Mouse (Mus musculus) CH12.LX (cell line): Measurements from ENCODE around the gene Khnyn. TPM values are rescaled to one million over a fixed set of nuclear protein-coding genes. Genes with fewer than 3 reads are reported as not detected.

Experiments
- DNase-seq: peaks from one replicate; pipeline ENCODE4 v3.0.0-alpha.2; 2013; ENCODE audit errors: extremely low read depth
- H3K27ac ChIP-seq: 2 replicates; pipeline ENCODE4 v1.5.1; 2012; ENCODE audit warnings: low read depth, mild to moderate bottlenecking, control low read depth, moderate library complexity; ENCODE audit not compliant: insufficient read depth
- H3K27me3 ChIP-seq: replicated peaks from 2 replicates; pipeline ENCODE3; 2012; ENCODE audit warnings: inconsistent platforms
- H3K36me3 ChIP-seq, 2 experiments: replicated peaks in 1 of 2; 2 replicates each; pipeline versions ENCODE3 to v1.6.1; 2012; ENCODE audit warnings: inconsistent platforms in 1 of 2, low read length in 1 of 2, mild to moderate bottlenecking in 1 of 2, mixed read lengths in 1 of 2, moderate library complexity in 1 of 2; ENCODE audit not compliant: control insufficient read depth in 1 of 2, insufficient read depth in 1 of 2
- H3K4me1 ChIP-seq, 2 experiments: 2 replicates each; pipeline ENCODE4 v1.6.1; 2012; ENCODE audit warnings: inconsistent platforms in 1 of 2, moderate library complexity in 1 of 2; ENCODE audit not compliant: insufficient read depth in 2 of 2, control insufficient read depth in 1 of 2
- H3K4me2 ChIP-seq: 2 replicates; pipeline ENCODE4 v1.6.1; 2012; ENCODE audit warnings: low read depth, mild to moderate bottlenecking, control low read depth; ENCODE audit not compliant: poor library complexity, insufficient read depth, severe bottlenecking
- H3K4me3 ChIP-seq, 3 experiments: fragments of 150-350 bp in 1 of 3; sonication (generic) in 1 of 3; replicated peaks in 1 of 3; 2 replicates each; pipeline versions ENCODE3 to v1.5.1; 2011 to 2012; ENCODE audit warnings: low read depth in 2 of 3, low read length in 2 of 3, mild to moderate bottlenecking in 2 of 3, moderate library complexity in 2 of 3, control low read depth in 1 of 3, improper control_type of control experiment in 1 of 3, inconsistent platforms in 1 of 3, mixed read lengths in 1 of 3; ENCODE audit not compliant: poor library complexity in 1 of 3
- H3K79me2 ChIP-seq: replicated peaks from 2 replicates; pipeline ENCODE4 v1.6.1; 2012; ENCODE audit warnings: mild to moderate bottlenecking, moderate library complexity; ENCODE audit not compliant: control insufficient read depth, poor library complexity, insufficient read depth, severe bottlenecking; ENCODE audit errors: extremely low read depth
- H3K9ac ChIP-seq: 2 replicates; pipeline ENCODE4 v1.6.1; 2012; ENCODE audit warnings: low read depth, mild to moderate bottlenecking, control low read depth, moderate library complexity; ENCODE audit not compliant: insufficient read depth
- H3K9me3 ChIP-seq: replicated peaks from 2 replicates; pipeline ENCODE3; 2012; ENCODE audit warnings: low read length, inconsistent platforms, mixed read lengths
- CHD1 ChIP-seq: IDR thresholded peaks from 2 replicates; pipeline ENCODE4 v1.6.1; 2012; ENCODE audit warnings: low read depth, low read length, improper control_type of control experiment, inconsistent platforms
- CHD2 ChIP-seq: IDR thresholded peaks from 2 replicates; pipeline ENCODE4 v1.6.1; 2011; ENCODE audit warnings: low read length, improper control_type of control experiment
- CTCF ChIP-seq, 2 experiments: IDR thresholded peaks in 1 of 2; conservative IDR thresholded peaks in 1 of 2; 2 replicates each; pipeline ENCODE4 v1.5.1; 2011 to 2012; ENCODE audit warnings: low read depth in 2 of 2, low read length in 2 of 2, improper control_type of control experiment in 1 of 2, inconsistent platforms in 1 of 2, mild to moderate bottlenecking in 1 of 2, moderate library complexity in 1 of 2
- E2F4 ChIP-seq: IDR thresholded peaks from 2 replicates; pipeline ENCODE4 v1.6.1; 2011; ENCODE audit warnings: low read depth, low read length, improper control_type of control experiment; ENCODE audit not compliant: insufficient replicate concordance
- HCFC1 ChIP-seq: IDR thresholded peaks from 2 replicates; pipeline ENCODE4 v1.6.1; 2012; ENCODE audit warnings: low read depth, mild to moderate bottlenecking, inconsistent platforms, low read length, improper control_type of control experiment
- JUN ChIP-seq: IDR thresholded peaks from 2 replicates; pipeline ENCODE4 v1.6.1; 2011; ENCODE audit warnings: low read depth, mild to moderate bottlenecking, low read length, improper control_type of control experiment, moderate library complexity; ENCODE audit not compliant: insufficient read depth
- MAX ChIP-seq: IDR thresholded peaks from 2 replicates; pipeline ENCODE4 v1.6.1; 2011; ENCODE audit warnings: low read length, improper control_type of control experiment
- MAZ ChIP-seq: IDR thresholded peaks from 2 replicates; pipeline ENCODE4 v1.6.1; 2012; ENCODE audit warnings: low read depth, mild to moderate bottlenecking, inconsistent platforms, low read length, improper control_type of control experiment, moderate library complexity
- MEF2A ChIP-seq: IDR thresholded peaks from 2 replicates; pipeline ENCODE4 v1.6.1; 2014; ENCODE audit warnings: low read depth, mild to moderate bottlenecking, inconsistent platforms, low read length, improper control_type of control experiment, borderline replicate concordance
- MXI1 ChIP-seq: IDR thresholded peaks from 2 replicates; pipeline ENCODE4 v1.6.1; 2011; ENCODE audit warnings: mild to moderate bottlenecking, low read depth, low read length, improper control_type of control experiment
- POLR2AphosphoS2 ChIP-seq: IDR thresholded peaks from 2 replicates; pipeline ENCODE4 v1.6.1; 2011; ENCODE audit warnings: low read depth, low read length, improper control_type of control experiment
- RAD21 ChIP-seq: IDR thresholded peaks from 2 replicates; pipeline ENCODE4 v1.6.1; 2011; ENCODE audit warnings: low read depth, mild to moderate bottlenecking, low read length, improper control_type of control experiment, moderate library complexity
- RCOR1 ChIP-seq: conservative IDR thresholded peaks from 2 replicates; pipeline ENCODE4 v1.6.1; 2012; ENCODE audit warnings: low read depth, mild to moderate bottlenecking, inconsistent platforms, low read length, improper control_type of control experiment
- TBP ChIP-seq: conservative IDR thresholded peaks from 2 replicates; pipeline ENCODE4 v1.6.1; 2011; ENCODE audit warnings: low read depth, low read length, improper control_type of control experiment
- TCF12 ChIP-seq: IDR thresholded peaks from 2 replicates; pipeline ENCODE4 v1.6.1; 2014; ENCODE audit warnings: low read depth, mild to moderate bottlenecking, inconsistent platforms, low read length, improper control_type of control experiment
- USF2 ChIP-seq: conservative IDR thresholded peaks from 2 replicates; pipeline ENCODE4 v1.6.1; 2011; ENCODE audit warnings: low read depth, low read length, improper control_type of control experiment
- ZKSCAN1 ChIP-seq: IDR thresholded peaks from 2 replicates; pipeline ENCODE4 v1.6.1; 2012; ENCODE audit warnings: low read depth, inconsistent platforms, low read length, improper control_type of control experiment, borderline replicate concordance
- dilution Hi-C: fragments of 300-500 bp; cut with MboI; formaldehyde crosslinking; loops from 2 replicates; pipeline ENCODE4 v1.14.3; 2020; ENCODE audit warnings: low sequenced_read_pairs; ENCODE audit not compliant: extremely low pct_unique_long_range_greater_than_20kb, extremely low pct_ligation_motif_present
- in situ Hi-C: fragments of 300-500 bp; cut with MboI; formaldehyde crosslinking; loops from 3 replicates; pipeline ENCODE4 v1.14.3; 2019; ENCODE audit warnings: low sequenced_read_pairs, low pct_ligation_motif_present, low pct_unique_long_range_greater_than_20kb, mixed read lengths
- polyA plus RNA-seq: library from polyadenylated mRNA; unstranded; fragments of >175 nt; gene quantifications from 2 replicates; pipeline ENCODE4 v1.2.1, GENCODE M21; 2012; ENCODE audit warnings: low read depth; ENCODE audit not compliant: insufficient read length
- total RNA-seq, 2 experiments: library from RNA; depleted of rRNA; stranded (reverse); fragments of 300-350 nt in 1 of 2; fragments of >200 nt in 1 of 2; gene quantifications; 2 replicates each; pipeline ENCODE4 v1.2.3; 2012 to 2014

Khnyn gene
- total and polyA plus RNA-seq, 3 experiments, result 31.8 to 50.6 (median 35.8) TPM

DNA sequence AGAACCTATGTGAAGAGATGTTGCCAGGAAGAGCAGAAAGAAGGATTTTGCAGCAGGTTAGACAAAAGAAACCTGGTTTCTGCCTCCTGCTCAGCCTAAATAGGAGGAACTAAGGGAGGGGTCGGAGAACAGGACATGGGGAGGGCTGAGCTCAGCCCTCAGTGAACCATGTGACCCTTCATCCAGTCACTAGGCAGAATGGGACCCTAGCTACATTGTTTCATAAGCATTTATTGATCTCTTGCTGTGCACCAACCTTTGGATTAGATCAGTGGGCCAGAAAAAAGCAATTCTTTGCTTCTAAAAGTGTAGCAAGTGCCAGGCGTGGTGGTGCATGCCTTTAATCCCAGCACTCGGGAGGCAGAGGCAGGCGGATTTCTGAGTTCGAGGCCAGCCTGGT lies 46.4 kb upstream of the Khnyn start:
- no peak overlapping the region for H3K27ac ChIP-seq
- no peak overlapping the region for H3K4me3 ChIP-seq
- H3K36me3 ChIP-seq, result no peaks in the 10 kb centered on the region
- no peaks in the 10 kb centered on the region for H3K9me3 ChIP-seq
- H3K4me1 ChIP-seq, result peaks cover 0 to 7% of the 10 kb centered on the region in 2 experiments; a peak in 2 of 4 replicates
- H3K4me2 ChIP-seq, result no peak overlapping the region
- no peak overlapping the region for H3K9ac ChIP-seq
- no peaks in the 10 kb centered on the region for H3K27me3 ChIP-seq
- in situ Hi-C loops, result no loop called here
- no peak for TF ChIP-seq MAX
- no peak for TF ChIP-seq E2F4
- no peak for TF ChIP-seq MAZ
- no peak for TF ChIP-seq MEF2A
- no peak for TF ChIP-seq POLR2AphosphoS2
- TF ChIP-seq ZKSCAN1, result no peak
- TF ChIP-seq HCFC1, result no peak
- no peak for TF ChIP-seq JUN
- no peak for TF ChIP-seq TBP
- no peak for TF ChIP-seq USF2
- TF ChIP-seq CTCF (conservative IDR thresholded peaks at IDR 0.05 in 1 of 2, IDR thresholded peaks at IDR 0.05 in 1 of 2; ENCODE audit: low read depth in 2 of 2, low read length in 2 of 2), result no peak
- no peak for TF ChIP-seq MXI1
- no peak for TF ChIP-seq CHD2
- no peak for TF ChIP-seq RCOR1
- TF ChIP-seq CHD1, result no peak
- no peak for DNase-seq
- no peaks in the 10 kb centered on the region for H3K79me2 ChIP-seq
- dilution Hi-C loops, result no loop called here

DNA sequence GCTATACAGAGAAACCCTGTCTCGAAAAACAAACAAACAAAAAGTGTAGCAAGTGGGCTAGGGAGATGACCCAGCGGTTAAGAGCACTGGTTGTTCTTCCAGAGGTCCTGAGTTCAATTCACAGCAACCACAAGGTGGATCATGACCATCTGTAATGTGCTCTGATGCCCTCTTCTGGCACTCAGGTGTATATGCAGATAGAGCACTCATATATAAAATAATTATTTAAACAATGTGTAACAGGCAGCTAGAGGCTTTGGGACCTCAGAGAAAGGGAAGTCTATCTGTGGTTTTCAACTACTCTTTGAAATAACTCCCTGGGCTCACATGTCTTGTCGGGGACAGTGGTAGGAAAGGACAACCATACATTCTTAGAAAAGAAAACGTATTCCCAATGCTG lies 46.0 kb upstream of the Khnyn start:
- peak; percentile 1 for TF ChIP-seq RAD21
- no peak for TF ChIP-seq TCF12
- peak; percentile 27 to 54; a peak in 3 of 4 replicates for TF ChIP-seq CTCF (conservative IDR thresholded peaks at IDR 0.05 in 1 of 2, IDR thresholded peaks at IDR 0.05 in 1 of 2; ENCODE audit: low read depth in 2 of 2, low read length in 2 of 2)
- Histone ChIP-seq H3K9me3 (no peaks in the 10 kb centered on the region), H3K4me2 (no peak overlapping the region), H3K9ac (no peak overlapping the region), H3K36me3 (no peaks in the 10 kb centered on the region), H3K79me2 (no peaks in the 10 kb centered on the region), H3K27me3 (no peaks in the 10 kb centered on the region), H3K27ac (no peak overlapping the region), H3K4me1 (peaks cover 0 to 7% of the 10 kb centered on the region in 2 experiments; a peak in 2 of 4 replicates), H3K4me3 (no peak overlapping the region)
- dilution Hi-C loops, result no loop called here
- in situ Hi-C loops, result no loop called here
- no peak for DNase-seq
